Mouse (Mus musculus) limb, embryonic 11.5 days (tissue): Measurements from ENCODE around the gene Aff3. TPM values are rescaled to one million over a fixed set of nuclear protein-coding genes. Genes with fewer than 3 reads are reported as not detected.

Experiments
- ATAC-seq: fragments of 200-750 bp; cut with Nextera tagmentation; 2 replicates; pipeline ENCODE4 v1.8.0; 2017; ENCODE audit warnings: low read depth; ENCODE audit not compliant: insufficient number of reproducible peaks, low FRiP score, low TSS enrichment
- DNase-seq: peaks from one replicate; pipeline ENCODE4 v3.0.0-alpha.2; 2015; ENCODE audit warnings: low spot score
- H3K27ac ChIP-seq: fragments of 300-500 bp; sonication (generic); replicated peaks from 2 replicates; pipeline ENCODE4 v1.5.1; 2014; ENCODE audit warnings: low read depth, mild to moderate bottlenecking, low read length
- H3K27me3 ChIP-seq: fragments of 300-500 bp; sonication (generic); 2 replicates; pipeline ENCODE4 v1.6.1; 2014; ENCODE audit warnings: mild to moderate bottlenecking, low read length, mixed read lengths; ENCODE audit not compliant: control insufficient read depth, insufficient read depth
- H3K36me3 ChIP-seq: fragments of 300-500 bp; sonication (generic); 2 replicates; pipeline ENCODE4 v1.6.1; 2014; ENCODE audit warnings: mild to moderate bottlenecking, low read length, moderate library complexity, mixed read lengths; ENCODE audit not compliant: control insufficient read depth, insufficient read depth
- H3K4me1 ChIP-seq: fragments of 300-500 bp; sonication (generic); 2 replicates; pipeline ENCODE4 v1.6.1; 2014; ENCODE audit warnings: low read length, mixed read lengths; ENCODE audit not compliant: control insufficient read depth, insufficient read depth
- H3K4me2 ChIP-seq: fragments of 300-500 bp; sonication (generic); 2 replicates; pipeline ENCODE4 v1.6.1; 2014; ENCODE audit warnings: low read depth, mild to moderate bottlenecking, moderate library complexity; ENCODE audit not compliant: severe bottlenecking
- H3K4me3 ChIP-seq: fragments of 300-500 bp; sonication (generic); 2 replicates; pipeline ENCODE4 v1.5.1; 2014; ENCODE audit warnings: low read depth, low read length
- H3K9ac ChIP-seq: fragments of 300-500 bp; sonication (generic); 2 replicates; pipeline ENCODE4 v1.6.1; 2014; ENCODE audit warnings: mild to moderate bottlenecking, low read length
- H3K9me3 ChIP-seq: fragments of 300-500 bp; sonication (generic); 2 replicates; pipeline ENCODE4 v1.6.1; 2016; ENCODE audit warnings: low read length; ENCODE audit not compliant: control insufficient read depth
- whole genome bisulfite sequencing: fragments of 180-500 bp; shearing (Covaris S2); extraction: QIAGEN DNeasy Blood & Tissue Kit; methylation state at CpG from one replicate; pipeline ENCODE4 v1.1.7; 2014; 5-methylcytosine and 5-hydroxymethylcytosine counted together
- polyA plus RNA-seq: library from polyadenylated mRNA; unstranded; fragments of >200 nt; fragmentation: Nextera tagmentation; extraction: Ambion mirVana; gene quantifications from 2 replicates; pipeline ENCODE4 v1.2.1, GENCODE M21; 2014

The Aff3 gene
- polyA plus RNA-seq, 1 experiment from 2014 or later, result 43.9 TPM

GRCm38 (mm10) chr1:38130715-38131483, 533.9 kb downstream of the Aff3 start:
- Histone ChIP-seq H3K4me2 (no peak overlapping the region), H3K27ac (no peak overlapping the region), H3K36me3 (0 out of 2 replicates have a peak, but pooled peaks cover 2% of the 10 kb centered on the region), H3K4me1 (peaks cover 11% of the 10 kb centered on the region; the same call in 1 of the 2 replicates), H3K27me3 (no peaks in the 10 kb centered on the region), H3K9ac (no peak overlapping the region; the same call in 1 of the 2 replicates), H3K4me3 (no peak overlapping the region), H3K9me3 (no peaks in the 10 kb centered on the region)
- 51% methylated on average over 10 of the region's 10 CpGs for WGBS
- ATAC-seq (no peak), DNase-seq (no peak)

- no peaks in the 10 kb centered on the region for H3K9me3 ChIP-seq
- ATAC-seq, result peak; percentile 95
These were observed 535.1 kb downstream of the Aff3 start, which contains the start of gene Rev1 for GRCm38 (mm10) chr1:38129501-38130267. Rev1 (minus strand) TSS chr1:38129801.

GRCm38 (mm10) chr1:38128919-38129436, 535.8 kb downstream of the Aff3 start:
- WGBS, result under 1% methylated on average over 62 of the region's 68 CpGs
- ATAC-seq, result no peak; the same call in none of the 2 replicates
- H3K27me3 ChIP-seq, result no peaks in the 10 kb centered on the region

More at GRCm38 (mm10) chr1:38129501-38130267, 535.1 kb downstream of the Aff3 start, which contains the start of gene Rev1:
- under 1% methylated on average over 69 of the region's 122 CpGs for WGBS
- H3K4me3 ChIP-seq, result peak within 1 kb of the TSS; percentile 87
- H3K9ac ChIP-seq, result peak within 1 kb of the TSS; percentile 89
- H3K27me3 ChIP-seq, result no peaks in the 10 kb centered on the region
- peak within 1 kb of the TSS; percentile 87 for H3K4me2 ChIP-seq
- peak; percentile 91 for DNase-seq
- peak within 1 kb of the TSS; percentile 89 for H3K27ac ChIP-seq
- H3K36me3 ChIP-seq, result 0 out of 2 replicates have a peak, but pooled peaks cover 2% of the 10 kb centered on the region
- H3K4me1 ChIP-seq, result peaks cover 11% of the 10 kb centered on the region; the same call in 1 of the 2 replicates

More at GRCm38 (mm10) chr1:38128919-38129436, 535.8 kb downstream of the Aff3 start:
- no peaks in the 10 kb centered on the region for H3K9me3 ChIP-seq
- peak overlapping the region; percentile 89 for H3K9ac ChIP-seq
- peak; percentile 68 for DNase-seq
- 0 out of 2 replicates have a peak, but pooled peaks cover 2% of the 10 kb centered on the region for H3K36me3 ChIP-seq
- peaks cover 11% of the 10 kb centered on the region; the same call in 1 of the 2 replicates for H3K4me1 ChIP-seq
- H3K4me3 ChIP-seq, result peak overlapping the region; percentile 87
- peak overlapping the region; percentile 87 for H3K4me2 ChIP-seq
- peak overlapping the region; percentile 89 for H3K27ac ChIP-seq

Other genes with a start within 250 kb of the Aff3 start
- 0.95 and 1.3 TPM in 2 replicates for gene Lonrf2, start 171.8 kb upstream of the Aff3 start, polyA plus RNA-seq
- gene Chst10, start 233.2 kb upstream of the Aff3 start, polyA plus RNA-seq, result 10.8 and 13.9 TPM in 2 replicates